Mouse (Mus musculus) ES-E14 (cell line): ENCODE results near the gene Chd3. TPM values are rescaled to one million over a fixed set of nuclear protein-coding genes. Genes with fewer than 3 reads are reported as not detected.

Experiments used
- DNase-seq: peaks from one replicate; pipeline ENCODE4 v3.0.0-alpha.2; 2013; ENCODE audit warnings: low read depth, low spot score
- H3K27ac ChIP-seq: 2 replicates; pipeline ENCODE4 v1.5.1; 2012; ENCODE audit warnings: low read depth, mild to moderate bottlenecking, low read length, moderate library complexity, mixed read lengths; ENCODE audit not compliant: poor library complexity, insufficient read depth, severe bottlenecking
- H3K36me3 ChIP-seq: 2 replicates; pipeline ENCODE4 v1.6.1; 2012; ENCODE audit warnings: mild to moderate bottlenecking, low read length, moderate library complexity, mixed read lengths; ENCODE audit not compliant: control insufficient read depth, poor library complexity, insufficient read depth, severe bottlenecking
- H3K4me1 ChIP-seq, 2 experiments: fragments of 150-350 bp in 1 of 2; sonication (generic) in 1 of 2; 2 replicates each; pipeline ENCODE4 v1.6.1; 2012; ENCODE audit warnings: low read length in 2 of 2, mild to moderate bottlenecking in 1 of 2, mixed read lengths in 1 of 2; ENCODE audit not compliant: control insufficient read depth in 2 of 2, insufficient read depth in 2 of 2, poor library complexity in 1 of 2
- H3K4me3 ChIP-seq, 2 experiments: fragments of 150-350 bp in 1 of 2; sonication (generic) in 1 of 2; 2 replicates each; pipeline ENCODE4 v1.5.1; 2012; ENCODE audit warnings: low read length in 2 of 2, low read depth in 1 of 2, mild to moderate bottlenecking in 1 of 2, mixed read lengths in 1 of 2; ENCODE audit not compliant: insufficient read depth in 1 of 2, poor library complexity in 1 of 2, severe bottlenecking in 1 of 2
- H3K9ac ChIP-seq: 2 replicates; pipeline ENCODE4 v1.6.1; 2012; ENCODE audit warnings: low read depth, mild to moderate bottlenecking, low read length, mixed read lengths; ENCODE audit not compliant: poor library complexity, insufficient read depth, severe bottlenecking
- H3K9me3 ChIP-seq: fragments of 150-350 bp; sonication (generic); 2 replicates; pipeline ENCODE4 v1.6.1; 2012; ENCODE audit warnings: low read depth, mild to moderate bottlenecking, low read length; ENCODE audit not compliant: control insufficient read depth, insufficient read depth
- CHD2 ChIP-seq: IDR thresholded peaks from 2 replicates; pipeline ENCODE4 v1.6.1; 2014; ENCODE audit warnings: mild to moderate bottlenecking, low read depth, low read length, inconsistent platforms
- HCFC1 ChIP-seq: IDR thresholded peaks from 2 replicates; pipeline ENCODE4 v1.6.1; 2012; ENCODE audit warnings: low read length, inconsistent platforms, borderline replicate concordance; ENCODE audit not compliant: insufficient read depth
- MAFK ChIP-seq: IDR thresholded peaks from 2 replicates; pipeline ENCODE4 v1.6.1; 2014; ENCODE audit warnings: mild to moderate bottlenecking, low read depth, low read length, inconsistent platforms; ENCODE audit not compliant: insufficient read depth
- ZC3H11A ChIP-seq: IDR thresholded peaks from 2 replicates; pipeline ENCODE4 v1.6.1; 2012; ENCODE audit warnings: low read depth, mild to moderate bottlenecking, inconsistent platforms, low read length, borderline replicate concordance
- ZNF384 ChIP-seq: IDR thresholded peaks from 2 replicates; pipeline ENCODE4 v1.6.1; 2012; ENCODE audit warnings: low read depth, low read length, inconsistent platforms
- in situ Hi-C, 2 experiments: fragments of 600-800 bp; cut with MboI; formaldehyde crosslinking; loops; one replicate each; pipeline ENCODE4 v1.15.1; 2025; ENCODE audit warnings: low sequenced_read_pairs in 2 of 2, inconsistent platforms in 1 of 2; ENCODE audit not compliant: unreplicated experiment in 2 of 2
- total RNA-seq: library from RNA; depleted of rRNA; stranded (reverse); fragments of 300-350 nt; gene quantifications from 2 replicates; pipeline ENCODE4 v1.2.3, GENCODE M21; 2012

Gene Chd3
- total RNA-seq, 1 experiment = 27.0 TPM

DNA sequence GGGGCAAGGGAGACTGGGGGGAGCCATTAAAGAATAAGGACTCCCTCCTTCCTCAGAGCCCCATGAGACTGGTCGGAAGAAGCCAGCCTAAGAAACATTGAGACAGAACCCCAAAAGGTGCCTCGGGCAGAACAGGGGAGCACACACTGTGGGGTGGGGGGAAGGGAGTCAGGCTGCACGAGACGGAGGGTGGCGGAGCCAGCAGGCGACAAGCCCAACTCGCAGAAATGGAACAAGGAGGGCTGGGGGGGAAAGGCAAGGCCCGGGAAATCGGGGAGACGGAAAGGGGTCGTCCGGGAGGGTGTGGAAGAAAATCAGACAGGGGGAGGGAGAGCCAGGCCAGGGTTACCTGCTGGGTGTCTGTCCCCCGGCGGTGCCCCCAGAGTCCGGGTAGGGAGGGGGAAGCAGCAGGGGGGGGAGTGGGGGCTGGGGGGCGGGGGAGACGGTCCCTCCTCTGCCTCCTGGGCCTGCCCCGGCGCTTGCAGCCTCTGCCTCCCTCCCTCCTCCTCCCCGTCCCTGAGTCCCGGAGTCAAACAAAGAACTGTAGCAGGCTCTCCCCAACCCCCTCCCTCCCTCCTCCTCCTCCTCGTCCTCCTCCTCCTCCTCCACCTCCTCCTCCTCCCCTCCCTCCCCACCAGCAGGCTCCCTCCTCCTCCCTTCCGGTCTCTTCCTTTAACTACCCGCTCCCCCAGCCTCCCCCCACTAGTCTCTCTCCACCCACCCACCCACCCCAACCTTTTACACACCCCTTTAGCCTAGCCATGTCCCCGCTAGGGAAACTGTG, 46.7 kb upstream of the Chd3 start:
- peak overlapping the region; percentile 61 for H3K27ac ChIP-seq
- no peak for TF ChIP-seq ZC3H11A
- TF ChIP-seq ZNF384 = no peak
- TF ChIP-seq HCFC1 = no peak
- no peak for TF ChIP-seq CHD2
- no peak for TF ChIP-seq MAFK
- no peaks in the 10 kb centered on the region for H3K36me3 ChIP-seq
- peak overlapping the region; percentile 61 to 74 for H3K4me3 ChIP-seq
- in situ Hi-C loops = no loop called here
- peaks cover 10 to 32% of the 10 kb centered on the region in 2 experiments for H3K4me1 ChIP-seq
- DNase-seq = no peak
- H3K9me3 ChIP-seq = no peaks in the 10 kb centered on the region
- H3K9ac ChIP-seq = peak overlapping the region; percentile 56

DNA sequence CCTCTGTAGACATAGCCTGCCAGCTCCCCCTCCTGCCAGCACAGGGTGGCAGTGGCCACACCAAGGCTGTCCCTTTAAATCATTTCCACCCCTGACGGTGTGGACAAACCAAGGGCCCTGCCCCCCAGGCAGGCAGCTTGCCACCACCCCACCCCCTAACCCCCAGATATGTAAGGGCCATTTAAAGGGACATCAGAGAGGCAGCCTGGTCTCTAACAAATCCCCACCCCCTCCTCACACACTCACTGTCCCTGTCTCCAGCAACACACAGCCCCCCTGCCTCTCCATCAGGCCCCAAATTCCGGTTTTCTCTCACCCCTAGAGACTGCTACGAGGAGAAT, 46.1 kb upstream of the Chd3 start:
- Histone ChIP-seq H3K36me3 (no peaks in the 10 kb centered on the region), H3K9me3 (no peaks in the 10 kb centered on the region), H3K27ac (peak overlapping the region; percentile 61), H3K4me1 (peaks cover 7 to 31% of the 10 kb centered on the region in 2 experiments), H3K4me3 (peak overlapping the region; percentile 61 to 74), H3K9ac (peak overlapping the region; percentile 56)
- in situ Hi-C loops = no loop called here
- TF ChIP-seq MAFK (no peak), ZC3H11A (no peak), CHD2 (no peak), HCFC1 (no peak), ZNF384 (no peak)
- DNase-seq = no peak

- in situ Hi-C loops = no loop called here
- peak overlapping the region; percentile 56; the same call in 1 of the 2 replicates for H3K9ac ChIP-seq
- TF ChIP-seq ZC3H11A (no peak), HCFC1 (no peak), ZNF384 (no peak), MAFK (no peak), CHD2 (no peak)
- H3K4me1 ChIP-seq = peaks cover 7 to 30% of the 10 kb centered on the region in 2 experiments
- peak overlapping the region; percentile 61; the same call in 1 of the 2 replicates for H3K27ac ChIP-seq
- no peak for DNase-seq
- H3K36me3 ChIP-seq = no peaks in the 10 kb centered on the region
- no peaks in the 10 kb centered on the region for H3K9me3 ChIP-seq
- peak overlapping the region in 1 of 2 experiments; percentile 74; a peak in 2 of 4 replicates for H3K4me3 ChIP-seq
Measured at GRCm38 (mm10) chr11:69414421-69415326, 45.5 kb upstream of the Chd3 start.

DNA sequence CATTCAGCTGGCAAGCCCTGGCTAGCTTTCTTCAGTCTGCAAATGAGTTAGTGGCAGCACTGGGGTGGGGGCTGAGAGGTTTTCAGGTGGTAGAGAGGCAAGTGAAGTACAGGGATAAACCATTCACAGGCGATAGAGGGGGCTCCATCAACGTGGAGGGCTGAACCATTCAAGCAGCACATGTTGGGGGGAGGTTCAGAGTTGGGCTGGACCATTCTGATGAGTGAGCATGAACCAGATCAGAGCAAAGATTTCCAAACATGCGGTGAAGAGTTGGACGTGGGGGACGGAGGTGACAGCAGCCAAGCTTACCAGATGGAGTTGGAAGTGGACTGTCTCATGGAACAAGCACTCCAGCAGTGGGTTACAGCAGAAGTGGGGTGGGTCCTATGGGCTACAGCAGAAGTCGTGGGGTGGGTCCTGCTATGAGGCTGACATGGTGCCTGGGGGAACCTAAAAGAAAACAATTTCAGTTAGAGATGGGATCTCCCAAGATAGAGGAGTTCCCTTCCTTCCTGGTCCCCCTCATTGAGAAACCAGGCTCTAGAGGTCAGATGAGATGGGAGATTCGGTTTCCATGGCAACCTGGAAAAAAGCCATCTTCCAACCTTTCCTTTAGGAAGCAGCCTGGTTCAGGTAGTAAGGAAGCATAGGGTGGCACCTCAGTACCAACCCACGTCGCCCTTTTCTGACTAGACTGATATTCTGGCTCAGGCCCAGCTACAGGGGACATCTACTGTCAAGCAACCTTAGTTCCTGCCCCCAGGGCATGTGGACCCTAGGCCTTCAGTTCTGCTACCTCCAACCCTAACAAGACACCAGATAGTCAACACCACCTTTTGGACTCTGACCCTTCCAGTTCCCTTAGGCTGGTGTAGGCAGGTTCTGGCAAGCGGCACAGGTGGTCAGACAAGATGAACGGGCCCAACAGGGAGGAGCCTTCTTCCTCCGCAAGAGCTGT, 44.3 kb upstream of the Chd3 start, which contains the start of gene Kdm6b:
Kdm6b (minus strand) TSS at position 455 of the 961 bp plus-strand sequence.
- no peak for DNase-seq
- Histone ChIP-seq H3K36me3 (no peaks in the 10 kb centered on the region), H3K9me3 (no peaks in the 10 kb centered on the region), H3K27ac (no peak within 1 kb of the TSS; the same call in 1 of the 2 replicates), H3K4me1 (peaks cover 4 to 24% of the 10 kb centered on the region in 2 experiments), H3K4me3 (0 out of 4 replicates have a peak within 1 kb of the TSS, but pooled peaks of 1 of the 2 experiments have one; percentile 1), H3K9ac (no peak within 1 kb of the TSS)
- in situ Hi-C loops = no loop called here
- TF ChIP-seq HCFC1 = no peak
